Mouse (Mus musculus): Measurements from ENCODE around the gene Rnf144b. TPM values are rescaled to one million over a fixed set of nuclear protein-coding genes. Genes with fewer than 3 reads are reported as not detected.

The Rnf144b gene
- polyA plus RNA-seq, 1 experiment from 2014 or later = 0.91 TPM

DNA sequence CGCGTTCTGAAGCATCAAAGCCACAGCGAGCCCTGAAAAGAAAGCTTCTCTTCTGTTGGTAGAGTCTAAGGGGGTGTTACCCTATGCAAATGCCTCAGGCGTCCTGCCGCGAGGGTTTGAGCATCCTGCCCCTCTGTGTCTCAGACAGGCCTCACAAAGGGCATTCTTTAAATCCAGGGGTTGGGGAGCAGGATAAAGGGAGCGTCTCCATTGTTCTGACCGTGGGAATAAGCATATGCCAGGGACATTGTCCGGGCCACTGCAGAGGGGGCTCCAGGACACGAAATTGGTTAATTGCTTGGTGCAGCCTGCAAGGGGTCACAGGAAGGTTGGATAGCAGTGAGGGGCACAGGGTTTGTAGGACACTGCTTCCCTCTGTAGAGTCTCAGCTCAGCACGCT is 151.0 kb downstream of the Rnf144b start:
- Histone ChIP-seq H3K27me3 (ENCODE audit: control insufficient read depth, insufficient read depth, low read length) (no peaks in the 10 kb centered on the region), H3K36me3 (ENCODE audit: control insufficient read depth, insufficient read depth, low read length) (no peaks in the 10 kb centered on the region), H3K9ac (ENCODE audit: low read length) (peak overlapping the region; percentile 9; the same call in 1 of the 2 replicates), H3K4me3 (ENCODE audit: low read depth, low read length) (no peak overlapping the region), H3K9me3 (ENCODE audit: control insufficient read depth, low read length) (no peaks in the 10 kb centered on the region), H3K27ac (replicated peaks; ENCODE audit: low read depth, low read length) (no peak overlapping the region), H3K4me2 (ENCODE audit: low read depth, severe bottlenecking) (peak overlapping the region; percentile 37), H3K4me1 (ENCODE audit: control insufficient read depth, insufficient read depth, low read length) (peaks cover 8% of the 10 kb centered on the region; the same call in 1 of the 2 replicates)
- ATAC-seq (ENCODE audit: insufficient number of reproducible peaks, low FRiP score, low TSS enrichment, low read depth) = no peak
- peak; percentile 59 for DNase-seq (ENCODE audit: low spot score)
- 3% methylated on average over 11 of the region's 11 CpGs for WGBS

DNA sequence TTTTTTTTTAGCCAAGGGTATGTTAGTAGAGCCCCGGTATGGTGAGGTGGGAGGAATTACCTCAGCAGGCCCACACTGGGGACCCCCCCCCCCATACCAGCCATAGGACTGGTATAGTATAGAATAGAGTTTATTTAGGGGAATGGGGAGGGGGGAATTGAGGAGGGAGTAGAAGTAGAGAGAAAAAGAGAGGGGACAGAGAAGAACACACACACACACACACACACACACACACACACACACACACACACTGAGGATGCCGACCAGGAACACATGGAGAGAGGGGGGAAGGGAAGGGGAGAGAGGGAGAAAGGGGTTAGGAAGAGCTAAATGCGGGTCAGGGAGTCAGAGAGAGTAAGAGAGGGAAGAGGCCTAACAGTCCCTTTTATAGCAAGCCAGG is 151.7 kb downstream of the Rnf144b start:
- no peaks in the 10 kb centered on the region for H3K9me3 ChIP-seq (ENCODE audit: control insufficient read depth, low read length)
- no peak overlapping the region for H3K9ac ChIP-seq (ENCODE audit: low read length)
- H3K36me3 ChIP-seq (ENCODE audit: control insufficient read depth, insufficient read depth, low read length) = no peaks in the 10 kb centered on the region
- no peak overlapping the region for H3K27ac ChIP-seq (replicated peaks; ENCODE audit: low read depth, low read length)
- no peak for ATAC-seq (ENCODE audit: insufficient number of reproducible peaks, low FRiP score, low TSS enrichment, low read depth)
- no peak overlapping the region for H3K4me2 ChIP-seq (ENCODE audit: low read depth, severe bottlenecking)
- no peak overlapping the region for H3K4me3 ChIP-seq (ENCODE audit: low read depth, low read length)
- no peak for DNase-seq (ENCODE audit: low spot score)
- no peaks in the 10 kb centered on the region for H3K27me3 ChIP-seq (ENCODE audit: control insufficient read depth, insufficient read depth, low read length)
- 24% methylated on average over 3 of the region's 3 CpGs for WGBS
- peaks cover 8% of the 10 kb centered on the region; the same call in 1 of the 2 replicates for H3K4me1 ChIP-seq (ENCODE audit: control insufficient read depth, insufficient read depth, low read length)

DNA sequence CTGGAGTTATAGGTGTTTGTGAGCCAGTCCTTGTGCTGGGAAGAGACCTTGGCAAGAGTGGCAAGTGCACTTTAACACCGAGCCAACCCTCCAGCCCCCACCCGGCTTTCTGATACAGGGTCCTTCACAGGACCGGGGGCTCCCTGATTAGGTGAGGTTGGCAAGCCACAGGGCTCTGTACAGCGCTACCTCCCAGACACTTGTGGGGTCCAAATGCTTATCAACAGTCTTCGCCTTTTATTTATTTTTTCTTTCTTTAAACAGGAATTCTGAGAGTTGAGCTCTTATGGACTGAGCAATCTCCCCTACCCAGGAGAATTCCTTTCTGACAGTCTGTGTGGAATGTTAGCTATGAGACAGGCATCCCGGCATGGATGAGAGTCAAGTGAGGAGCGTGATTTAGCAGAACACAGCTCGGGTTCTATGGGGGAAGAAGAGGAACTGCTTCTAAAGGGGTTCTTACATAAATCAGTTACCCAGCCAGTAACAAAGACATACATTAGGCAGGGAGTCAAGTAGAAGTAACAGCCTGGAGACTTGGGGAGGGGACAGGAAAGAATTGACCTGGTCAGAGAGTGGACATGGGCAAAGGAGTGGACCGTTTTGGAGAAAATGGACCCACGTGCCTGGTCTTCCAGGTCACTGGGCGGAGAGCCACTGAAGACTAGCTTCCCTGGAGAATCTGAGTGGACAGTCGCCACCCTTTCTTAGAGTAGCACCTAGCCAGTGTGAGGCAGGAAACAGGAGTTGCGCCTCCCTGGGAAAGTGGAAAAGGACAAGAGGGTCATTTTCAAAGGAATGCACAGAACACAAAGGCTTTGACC is 154.8 kb downstream of the Rnf144b start:
- Histone ChIP-seq H3K4me3 (ENCODE audit: low read depth, low read length) (no peak overlapping the region), H3K36me3 (ENCODE audit: control insufficient read depth, insufficient read depth, low read length) (no peaks in the 10 kb centered on the region), H3K27me3 (ENCODE audit: control insufficient read depth, insufficient read depth, low read length) (no peaks in the 10 kb centered on the region), H3K4me2 (ENCODE audit: low read depth, severe bottlenecking) (no peak overlapping the region), H3K4me1 (ENCODE audit: control insufficient read depth, insufficient read depth, low read length) (peaks cover 8% of the 10 kb centered on the region; the same call in 1 of the 2 replicates), H3K27ac (replicated peaks; ENCODE audit: low read depth, low read length) (no peak overlapping the region), H3K9ac (ENCODE audit: low read length) (no peak overlapping the region), H3K9me3 (ENCODE audit: control insufficient read depth, low read length) (no peaks in the 10 kb centered on the region)
- no peak for ATAC-seq (ENCODE audit: insufficient number of reproducible peaks, low FRiP score, low TSS enrichment, low read depth)
- DNase-seq (ENCODE audit: low spot score) = no peak
- WGBS = 43% methylated on average over 13 of the region's 13 CpGs

DNA sequence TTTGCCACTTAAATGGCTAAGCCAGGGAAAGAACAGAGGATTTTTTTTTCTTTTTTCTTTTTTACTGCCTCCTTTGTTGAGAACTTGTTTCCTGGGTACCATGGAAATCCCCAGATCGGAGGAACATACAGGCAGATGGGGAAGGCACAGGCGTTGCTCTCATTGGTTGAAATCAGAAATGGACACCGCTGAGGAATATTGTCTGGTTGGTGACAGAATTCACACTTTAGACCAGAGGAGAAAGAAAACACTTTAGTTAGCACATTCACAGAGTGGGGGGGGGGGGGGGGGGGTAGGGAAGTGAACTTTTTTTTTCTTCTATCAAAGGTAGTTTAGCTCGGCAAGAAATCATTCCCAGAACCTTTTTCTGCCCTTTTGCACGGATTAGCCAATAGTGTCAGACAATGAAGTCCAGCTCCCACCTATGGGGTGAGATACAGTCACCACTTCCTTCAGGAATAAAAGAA is 155.4 kb downstream of the Rnf144b start:
- Histone ChIP-seq H3K4me3 (ENCODE audit: low read depth, low read length) (no peak overlapping the region), H3K4me1 (ENCODE audit: control insufficient read depth, insufficient read depth, low read length) (peaks cover 8% of the 10 kb centered on the region; the same call in 1 of the 2 replicates), H3K4me2 (ENCODE audit: low read depth, severe bottlenecking) (no peak overlapping the region), H3K27ac (replicated peaks; ENCODE audit: low read depth, low read length) (no peak overlapping the region), H3K9ac (ENCODE audit: low read length) (no peak overlapping the region), H3K27me3 (ENCODE audit: control insufficient read depth, insufficient read depth, low read length) (no peaks in the 10 kb centered on the region), H3K36me3 (ENCODE audit: control insufficient read depth, insufficient read depth, low read length) (no peaks in the 10 kb centered on the region), H3K9me3 (ENCODE audit: control insufficient read depth, low read length) (no peaks in the 10 kb centered on the region)
- WGBS = 9% methylated on average over 5 of the region's 5 CpGs
- ATAC-seq (ENCODE audit: insufficient number of reproducible peaks, low FRiP score, low TSS enrichment, low read depth) (no peak), DNase-seq (ENCODE audit: low spot score) (no peak)

DNA sequence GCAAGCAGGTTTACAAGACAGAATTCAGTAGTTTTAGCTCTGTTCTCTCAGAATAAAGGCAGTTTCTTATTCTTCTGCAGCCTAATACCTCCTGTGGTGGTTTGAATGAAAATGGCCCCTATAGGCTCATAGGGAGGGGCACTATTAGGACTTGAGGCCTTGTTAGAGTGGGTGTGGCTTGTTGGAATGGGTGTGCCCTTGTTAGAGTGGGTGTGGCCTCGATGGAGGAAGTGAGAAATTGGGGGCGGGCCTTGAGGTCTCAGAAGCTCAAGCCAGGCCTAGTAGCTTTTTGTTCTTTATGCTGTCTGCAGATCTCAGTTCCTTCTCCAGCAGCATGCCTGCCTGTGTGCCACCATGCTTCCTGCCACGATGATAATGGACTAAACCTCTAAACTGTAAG is 159.8 kb downstream of the Rnf144b start:
- Histone ChIP-seq H3K27me3 (ENCODE audit: control insufficient read depth, insufficient read depth, low read length) (no peaks in the 10 kb centered on the region), H3K4me3 (ENCODE audit: low read depth, low read length) (no peak overlapping the region), H3K4me1 (ENCODE audit: control insufficient read depth, insufficient read depth, low read length) (peaks cover 5% of the 10 kb centered on the region; the same call in 1 of the 2 replicates), H3K9ac (ENCODE audit: low read length) (no peak overlapping the region), H3K36me3 (ENCODE audit: control insufficient read depth, insufficient read depth, low read length) (no peaks in the 10 kb centered on the region), H3K9me3 (ENCODE audit: control insufficient read depth, low read length) (no peaks in the 10 kb centered on the region), H3K27ac (replicated peaks; ENCODE audit: low read depth, low read length) (no peak overlapping the region), H3K4me2 (ENCODE audit: low read depth, severe bottlenecking) (no peak overlapping the region)
- ATAC-seq (ENCODE audit: insufficient number of reproducible peaks, low FRiP score, low TSS enrichment, low read depth) (no peak), DNase-seq (ENCODE audit: low spot score) (no peak)
- 73% methylated on average over 3 of the region's 3 CpGs for WGBS

DNA sequence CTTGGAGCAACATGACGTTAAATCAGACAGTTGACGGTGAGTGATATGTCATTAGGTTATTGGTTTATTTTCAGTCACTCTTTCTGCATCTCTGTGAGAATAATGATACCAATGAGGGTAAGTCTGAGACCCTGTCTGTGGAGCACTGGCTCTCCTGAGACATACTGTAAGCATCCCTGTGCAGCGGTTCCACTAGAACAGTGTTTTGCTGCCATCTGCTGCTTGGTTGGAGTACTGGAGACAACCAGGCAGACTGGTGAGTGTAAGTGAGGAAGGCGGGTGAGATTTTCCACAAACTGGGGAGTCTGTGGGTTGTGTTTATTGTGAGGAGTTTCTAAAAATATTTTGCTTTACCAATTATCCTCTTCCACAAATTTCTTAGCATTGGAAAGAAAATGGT is 166.0 kb downstream of the Rnf144b start:
- Histone ChIP-seq H3K36me3 (ENCODE audit: control insufficient read depth, insufficient read depth, low read length) (no peaks in the 10 kb centered on the region), H3K4me3 (ENCODE audit: low read depth, low read length) (no peak overlapping the region), H3K9me3 (ENCODE audit: control insufficient read depth, low read length) (no peaks in the 10 kb centered on the region), H3K9ac (ENCODE audit: low read length) (no peak overlapping the region), H3K4me1 (ENCODE audit: control insufficient read depth, insufficient read depth, low read length) (no peaks in the 10 kb centered on the region), H3K27ac (replicated peaks; ENCODE audit: low read depth, low read length) (no peak overlapping the region), H3K4me2 (ENCODE audit: low read depth, severe bottlenecking) (no peak overlapping the region), H3K27me3 (ENCODE audit: control insufficient read depth, insufficient read depth, low read length) (no peaks in the 10 kb centered on the region)
- DNase-seq (ENCODE audit: low spot score) (peak; percentile 89), ATAC-seq (ENCODE audit: insufficient number of reproducible peaks, low FRiP score, low TSS enrichment, low read depth) (no peak)
- 42% methylated on average over 4 of the region's 4 CpGs for WGBS

DNA sequence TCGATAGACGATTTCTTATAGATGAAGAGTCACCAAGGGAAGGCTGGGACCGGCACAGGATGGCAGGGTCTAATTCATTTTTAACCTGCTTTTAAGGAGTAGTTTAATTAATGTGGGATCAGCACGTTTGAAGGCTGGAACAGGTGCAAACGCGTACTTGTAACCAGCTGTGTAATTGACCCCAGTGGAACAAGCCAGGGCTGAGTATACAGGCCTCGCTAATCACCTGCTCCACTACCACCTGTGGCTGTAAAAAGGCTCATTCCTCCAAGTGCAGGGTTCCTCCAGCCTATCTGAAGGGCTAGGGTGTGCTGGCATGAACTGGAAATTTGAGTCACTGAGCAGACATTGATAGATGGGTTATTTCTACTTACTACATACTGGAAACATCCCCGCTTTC is 174.0 kb downstream of the Rnf144b start:
- no peaks in the 10 kb centered on the region for H3K9me3 ChIP-seq (ENCODE audit: control insufficient read depth, low read length)
- no peak overlapping the region for H3K4me3 ChIP-seq (ENCODE audit: low read depth, low read length)
- H3K36me3 ChIP-seq (ENCODE audit: control insufficient read depth, insufficient read depth, low read length) = no peaks in the 10 kb centered on the region
- DNase-seq (ENCODE audit: low spot score) (peak; percentile 36), ATAC-seq (ENCODE audit: insufficient number of reproducible peaks, low FRiP score, low TSS enrichment, low read depth) (no peak)
- WGBS = 50% methylated on average over 8 of the region's 8 CpGs
- no peak overlapping the region for H3K4me2 ChIP-seq (ENCODE audit: low read depth, severe bottlenecking)
- no peak overlapping the region for H3K27ac ChIP-seq (replicated peaks; ENCODE audit: low read depth, low read length)
- no peaks in the 10 kb centered on the region for H3K27me3 ChIP-seq (ENCODE audit: control insufficient read depth, insufficient read depth, low read length)
- no peak overlapping the region for H3K9ac ChIP-seq (ENCODE audit: low read length)
- H3K4me1 ChIP-seq (ENCODE audit: control insufficient read depth, insufficient read depth, low read length) = peaks cover 5% of the 10 kb centered on the region; the same call in 1 of the 2 replicates

Measured in limb, embryonic 11.5 days (tissue).